ENCODE assay signal across 16 mouse cellular contexts in the genomic region with DNA sequence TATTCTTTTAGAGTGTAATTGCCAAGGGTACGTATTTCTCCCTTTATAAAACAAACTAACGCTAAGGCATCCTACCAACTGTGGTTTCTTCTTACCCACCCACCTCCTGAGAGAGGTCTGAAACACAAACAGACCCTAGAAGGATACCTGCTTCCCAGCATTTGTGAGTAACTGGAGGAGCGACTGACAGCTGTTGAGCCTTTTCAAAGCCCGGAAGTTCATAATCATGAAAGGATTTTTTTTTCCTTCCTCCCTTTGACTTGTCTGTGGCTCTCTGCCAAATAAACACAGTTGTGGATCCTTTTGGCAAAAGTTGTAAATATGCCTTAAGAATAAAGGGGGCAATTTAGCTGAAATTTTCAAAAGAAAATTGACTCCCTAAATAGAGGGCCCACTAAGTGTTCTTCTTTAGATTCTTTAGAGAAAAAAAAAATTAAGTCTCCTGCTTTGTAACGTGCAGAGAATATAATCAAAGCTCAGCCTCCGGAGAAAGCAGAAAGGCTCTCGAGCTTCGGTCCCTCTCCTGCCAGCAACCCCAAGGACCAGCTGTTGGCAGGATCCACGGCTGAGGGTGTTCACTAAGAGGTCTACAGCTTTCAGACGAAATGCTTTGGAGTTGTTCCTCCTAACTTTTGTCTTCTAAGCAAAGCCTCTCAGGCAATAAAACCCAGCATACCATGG.
DNase-seq lines count a peak whose midpoint lies in the region; ATAC-seq and TF ChIP-seq lines count a peak whose summit lies in the region.
"Had no signal": no experiment of that assay in that cellular context is flagged by ENCODE, and none has a peak within 500 bp of the region (broad histone marks: within the 10 kb centered on the region; RNA-seq: fewer than 3 reads in every experiment).

No protein-coding gene starts in this region.

- no peaks in the 10 kb centered on the region for H3K4me1 ChIP-seq in heart, postnatal 0 days (ENCODE audit: control insufficient read depth, insufficient read depth)
- peaks cover 6% of the 10 kb centered on the region for H3K4me1 ChIP-seq in neural tube, embryonic 15.5 days
- H3K4me1 ChIP-seq: liver, embryonic 13.5 days had no signal

- H3K27ac ChIP-seq in heart, postnatal 0 days (ENCODE audit: low read depth) = no peak overlapping the region
- 0 out of 2 replicates have a peak overlapping the region, but pooled peaks have one; percentile 0 for H3K27ac ChIP-seq in neural tube, embryonic 15.5 days (replicated peaks)
- H3K27ac ChIP-seq: heart, adult 2 months; liver, embryonic 13.5 days had no signal

- H3K9me3 ChIP-seq in heart, postnatal 0 days (replicated peaks; ENCODE audit: control insufficient read depth, low read length) = no peaks in the 10 kb centered on the region
- no peaks in the 10 kb centered on the region for H3K9me3 ChIP-seq in neural tube, embryonic 15.5 days (replicated peaks)

- WGBS in heart, postnatal 0 days = 46% methylated on average over 10 of the region's 10 CpGs
- 22% methylated on average over 10 of the region's 10 CpGs for WGBS in neural tube, embryonic 15.5 days

- no peak overlapping the region for H3K9ac ChIP-seq in heart, postnatal 0 days (replicated peaks; ENCODE audit: low read depth, low read length)
- H3K9ac ChIP-seq in neural tube, embryonic 15.5 days (replicated peaks) = no peak overlapping the region
- H3K9ac ChIP-seq: liver, embryonic 13.5 days had no signal

- intact Hi-C loops in heart, postnatal 14 days (cut with DNase I) = no loop called here
- intact Hi-C loops in left cerebral cortex, postnatal 4 days (cut with DNase I) = no loop called here

- H3K27me3 ChIP-seq in heart, postnatal 0 days (ENCODE audit: control insufficient read depth, insufficient read depth, low read length) = no peaks in the 10 kb centered on the region
- H3K27me3 ChIP-seq in neural tube, embryonic 15.5 days (replicated peaks) = no peaks in the 10 kb centered on the region
- H3K27me3 ChIP-seq: CH12.LX; liver, embryonic 13.5 days had no signal

- no peak for ATAC-seq in heart, postnatal 0 days (ENCODE audit: insufficient read depth, low read depth)
- ATAC-seq in neural tube, embryonic 15.5 days (ENCODE audit: low FRiP score) = no peak

- no peak overlapping the region for H3K4me3 ChIP-seq in heart, postnatal 0 days (ENCODE audit: low read depth, low read length)
- no peak overlapping the region for H3K4me3 ChIP-seq in neural tube, embryonic 15.5 days (replicated peaks)
- H3K4me3 ChIP-seq: heart, adult 2 months; liver, embryonic 13.5 days had no signal

- no peaks in the 10 kb centered on the region for H3K36me3 ChIP-seq in heart, postnatal 0 days (replicated peaks; ENCODE audit: control insufficient read depth, insufficient read depth, low read length)
- H3K36me3 ChIP-seq in neural tube, embryonic 15.5 days = no peaks in the 10 kb centered on the region
- H3K36me3 ChIP-seq: liver, embryonic 13.5 days had no signal

- no peak for TF ChIP-seq CTCF in heart, postnatal 0 days (IDR thresholded peaks at IDR 0.05; ENCODE audit: low read depth)

- no peak for TF ChIP-seq EP300 in heart, postnatal 0 days (IDR thresholded peaks at IDR 0.05; ENCODE audit: low read depth)

- peak; percentile 17 for DNase-seq in heart, postnatal 0 days (ENCODE audit: low spot score)
- DNase-seq in heart, postnatal 14 days = no peak
- peak; percentile 16 for DNase-seq in left cerebral cortex, postnatal 4 days
- no peak for DNase-seq in left cerebral cortex, adult 11 months (ENCODE audit: low spot score)
- DNase-seq in neural tube, embryonic 10.5 days (ENCODE audit: extremely low spot score, low spot score) = no peak
- DNase-seq in embryo, embryonic 10.5 days (ENCODE audit: low spot score) = no peak
- DNase-seq: adrenal gland, postnatal 25 days; cerebellum, adult 9-10 months; heart, adult 2 months; heart, postnatal 4 days; kidney, adult 11 months; liver, embryonic 13.5 days; spleen, adult 18-20 months; thymus, postnatal 14 days had no signal

- 0 out of 2 replicates have a peak overlapping the region, but pooled peaks have one; percentile 13 for H3K4me2 ChIP-seq in heart, postnatal 0 days (ENCODE audit: low read depth, low read length)
- H3K4me2 ChIP-seq in neural tube, embryonic 15.5 days = no peak overlapping the region
- H3K4me2 ChIP-seq: liver, embryonic 13.5 days had no signal

Comparison
In these comparisons a context has a peak if more than half of its experiments do, and no peak if none do; other contexts are left out.
1. DNase-seq: peak in heart, postnatal 0 days (single experiment) and left cerebral cortex, postnatal 4 days (single experiment); none in heart, postnatal 14 days (0 of 2), left cerebral cortex, adult 11 months (single experiment), neural tube, embryonic 10.5 days (single experiment) and embryo, embryonic 10.5 days (single experiment).